Mouse (Mus musculus): Measurements from ENCODE around the gene Best3. TPM values are rescaled to one million over a fixed set of nuclear protein-coding genes. Genes with fewer than 3 reads are reported as not detected.
A peak's percentile ranks its signal among the peaks of the same experiment; 100 is the strongest.

Best3 gene
- polyA plus RNA-seq, 1 experiment from 2014 or later, result 0.09 TPM

GRCm38 (mm10) chr10:117045175-117046056, 59.3 kb downstream of the Best3 start, which contains the start of gene Lrrc10:
Gene Lrrc10 (plus strand): TSS chr10:117045341.
- no peaks in the 10 kb centered on the region for H3K9me3 ChIP-seq
- no peaks in the 10 kb centered on the region for H3K27me3 ChIP-seq (replicated peaks; ENCODE audit: low read depth, poor library complexity, severe bottlenecking)
- DNase-seq (ENCODE audit: low spot score), result peak; percentile 51
- H3K27ac ChIP-seq (replicated peaks), result 0 out of 2 replicates have a peak within 1 kb of the TSS, but pooled peaks have one; percentile 35
- H3K4me1 ChIP-seq, result peaks cover 23% of the 10 kb centered on the region
- WGBS, result 50% methylated on average over 40 of the region's 40 CpGs
- peak within 1 kb of the TSS; percentile 36; the same call in 1 of the 2 replicates for H3K4me3 ChIP-seq
- H3K36me3 ChIP-seq (replicated peaks), result peaks cover 23% of the 10 kb centered on the region

GRCm38 (mm10) chr10:117049253-117049652, 63.1 kb downstream of the Best3 start:
- no peak for DNase-seq (ENCODE audit: low spot score)
- H3K4me3 ChIP-seq, result no peak overlapping the region
- 81% methylated on average over 4 of the region's 4 CpGs for WGBS
- no peak overlapping the region for H3K27ac ChIP-seq (replicated peaks)
- peaks cover 61% of the 10 kb centered on the region for H3K36me3 ChIP-seq (replicated peaks)
- H3K27me3 ChIP-seq (replicated peaks; ENCODE audit: low read depth, poor library complexity, severe bottlenecking), result no peaks in the 10 kb centered on the region
- peaks cover 18% of the 10 kb centered on the region for H3K4me1 ChIP-seq
- H3K9me3 ChIP-seq, result no peaks in the 10 kb centered on the region

- Histone ChIP-seq H3K27me3 (replicated peaks; ENCODE audit: low read depth, poor library complexity, severe bottlenecking) (no peaks in the 10 kb centered on the region), H3K36me3 (replicated peaks) (peaks cover 70% of the 10 kb centered on the region), H3K27ac (replicated peaks) (no peak overlapping the region), H3K4me1 (peaks cover 18% of the 10 kb centered on the region), H3K4me3 (no peak overlapping the region), H3K9me3 (no peaks in the 10 kb centered on the region)
- 86% methylated on average over 4 of the region's 4 CpGs for WGBS
- DNase-seq (ENCODE audit: low spot score), result no peak
Measured at GRCm38 (mm10) chr10:117049961-117050597, 64.0 kb downstream of the Best3 start.

- Histone ChIP-seq H3K36me3 (replicated peaks) (peaks cover 100% of the 10 kb centered on the region), H3K27ac (replicated peaks) (no peak overlapping the region), H3K4me3 (no peak overlapping the region), H3K27me3 (replicated peaks; ENCODE audit: low read depth, poor library complexity, severe bottlenecking) (no peaks in the 10 kb centered on the region), H3K4me1 (peaks cover 9% of the 10 kb centered on the region), H3K9me3 (no peaks in the 10 kb centered on the region)
- 93% methylated on average over 4 of the region's 4 CpGs for WGBS
- no peak for DNase-seq (ENCODE audit: low spot score)
Measured at GRCm38 (mm10) chr10:117055668-117056067, 69.6 kb downstream of the Best3 start.

GRCm38 (mm10) chr10:117062894-117063253, 76.8 kb downstream of the Best3 start:
- no peaks in the 10 kb centered on the region for H3K27me3 ChIP-seq (replicated peaks; ENCODE audit: low read depth, poor library complexity, severe bottlenecking)
- 4% methylated on average over 15 of the region's 15 CpGs for WGBS
- H3K27ac ChIP-seq (replicated peaks), result peak overlapping the region; percentile 97

GRCm38 (mm10) chr10:117063254-117064021, 77.3 kb downstream of the Best3 start, which contains the start of gene Cct2:
Gene Cct2 (minus strand): TSS chr10:117063814.
- DNase-seq (ENCODE audit: low spot score), result peak; percentile 99
- H3K27me3 ChIP-seq (replicated peaks; ENCODE audit: low read depth, poor library complexity, severe bottlenecking), result no peaks in the 10 kb centered on the region
- H3K9me3 ChIP-seq, result no peaks in the 10 kb centered on the region
- peaks cover 15% of the 10 kb centered on the region for H3K4me1 ChIP-seq
- peak within 1 kb of the TSS; percentile 97 for H3K27ac ChIP-seq (replicated peaks)
- H3K4me3 ChIP-seq, result peak within 1 kb of the TSS; percentile 95
- under 1% methylated on average over 68 of the region's 68 CpGs for WGBS
- peaks cover 38% of the 10 kb centered on the region for H3K36me3 ChIP-seq (replicated peaks)

More at GRCm38 (mm10) chr10:117062894-117063253, 76.8 kb downstream of the Best3 start:
- H3K36me3 ChIP-seq (replicated peaks), result peaks cover 44% of the 10 kb centered on the region
- H3K9me3 ChIP-seq, result no peaks in the 10 kb centered on the region
- H3K4me3 ChIP-seq, result peak overlapping the region; percentile 95
- peaks cover 15% of the 10 kb centered on the region for H3K4me1 ChIP-seq
- no peak for DNase-seq (ENCODE audit: low spot score)

GRCm38 (mm10) chr10:117064076-117064475, 78.0 kb downstream of the Best3 start:
- H3K36me3 ChIP-seq (replicated peaks), result peaks cover 35% of the 10 kb centered on the region
- peaks cover 11% of the 10 kb centered on the region for H3K4me1 ChIP-seq
- H3K27ac ChIP-seq (replicated peaks), result peak overlapping the region; percentile 97
- no peaks in the 10 kb centered on the region for H3K27me3 ChIP-seq (replicated peaks; ENCODE audit: low read depth, poor library complexity, severe bottlenecking)
- DNase-seq (ENCODE audit: low spot score), result peak; percentile 34
- WGBS, result 14% methylated on average over 7 of the region's 7 CpGs
- peak overlapping the region; percentile 95 for H3K4me3 ChIP-seq
- no peaks in the 10 kb centered on the region for H3K9me3 ChIP-seq

- H3K36me3 ChIP-seq (replicated peaks), result peaks cover 49% of the 10 kb centered on the region
- H3K9me3 ChIP-seq, result no peaks in the 10 kb centered on the region
- DNase-seq (ENCODE audit: low spot score), result no peak
- H3K4me3 ChIP-seq, result no peak overlapping the region
- no peaks in the 10 kb centered on the region for H3K4me1 ChIP-seq
- 94% methylated on average over 3 of the region's 3 CpGs for WGBS
- H3K27ac ChIP-seq (replicated peaks), result no peak overlapping the region
- no peaks in the 10 kb centered on the region for H3K27me3 ChIP-seq (replicated peaks; ENCODE audit: low read depth, poor library complexity, severe bottlenecking)
Measured at GRCm38 (mm10) chr10:117069109-117069508, 83.0 kb downstream of the Best3 start.

- no peak for DNase-seq (ENCODE audit: low spot score)
- Histone ChIP-seq H3K9me3 (no peaks in the 10 kb centered on the region), H3K27ac (replicated peaks) (no peak overlapping the region), H3K4me3 (no peak overlapping the region), H3K4me1 (no peaks in the 10 kb centered on the region), H3K27me3 (replicated peaks; ENCODE audit: low read depth, poor library complexity, severe bottlenecking) (no peaks in the 10 kb centered on the region), H3K36me3 (replicated peaks) (peaks cover 72% of the 10 kb centered on the region)
- WGBS, result 93% methylated on average over 18 of the region's 18 CpGs
Measured at GRCm38 (mm10) chr10:117072191-117072888, 86.2 kb downstream of the Best3 start.

- 91% methylated on average over 7 of the region's 7 CpGs for WGBS
- Histone ChIP-seq H3K27me3 (replicated peaks; ENCODE audit: low read depth, poor library complexity, severe bottlenecking) (no peaks in the 10 kb centered on the region), H3K36me3 (replicated peaks) (peaks cover 81% of the 10 kb centered on the region), H3K4me3 (no peak overlapping the region), H3K4me1 (no peaks in the 10 kb centered on the region), H3K9me3 (no peaks in the 10 kb centered on the region), H3K27ac (replicated peaks) (no peak overlapping the region)
- no peak for DNase-seq (ENCODE audit: low spot score)
Measured at GRCm38 (mm10) chr10:117073176-117073575, 87.1 kb downstream of the Best3 start.

All from embryonic facial prominence, embryonic 10.5 days (tissue).